Mouse (Mus musculus) midbrain, embryonic 13.5 days (tissue): ENCODE measurements around the gene Slirp. TPM values are rescaled to one million over a fixed set of nuclear protein-coding genes. Genes with fewer than 3 reads are reported as not detected.
A peak's percentile ranks its signal among the peaks of the same experiment; 100 is the strongest.

Experiments used
- ATAC-seq: fragments of 200-750 bp; cut with Nextera tagmentation; 2 replicates; pipeline ENCODE4 v1.8.0; 2017; ENCODE audit warnings: mild to moderate bottlenecking, moderate TSS enrichment, moderate library complexity
- H3K27ac ChIP-seq: fragments of 300-500 bp; sonication (generic); 2 replicates; pipeline ENCODE4 v1.5.1; 2015; ENCODE audit warnings: inconsistent platforms, mild to moderate bottlenecking, moderate library complexity
- H3K27me3 ChIP-seq: fragments of 300-500 bp; sonication (generic); 2 replicates; pipeline ENCODE4 v1.6.1; 2015; ENCODE audit warnings: mild to moderate bottlenecking, inconsistent platforms
- H3K36me3 ChIP-seq: fragments of 300-500 bp; sonication (generic); 2 replicates; pipeline ENCODE4 v1.6.1; 2015; ENCODE audit warnings: mild to moderate bottlenecking, inconsistent platforms
- H3K4me1 ChIP-seq: fragments of 300-500 bp; sonication (generic); replicated peaks from 2 replicates; pipeline ENCODE4 v1.6.1; 2015; ENCODE audit warnings: inconsistent platforms
- H3K4me2 ChIP-seq: fragments of 300-500 bp; sonication (generic); replicated peaks from 2 replicates; pipeline ENCODE4 v1.6.1; 2015; ENCODE audit warnings: moderate library complexity, mild to moderate bottlenecking, inconsistent platforms
- H3K4me3 ChIP-seq: fragments of 300-500 bp; sonication (generic); replicated peaks from 2 replicates; pipeline ENCODE4 v1.5.1; 2015; ENCODE audit warnings: mild to moderate bottlenecking, inconsistent platforms
- H3K9ac ChIP-seq: fragments of 300-500 bp; sonication (generic); replicated peaks from 2 replicates; pipeline ENCODE4 v1.6.1; 2015; ENCODE audit warnings: mild to moderate bottlenecking, inconsistent platforms
- H3K9me3 ChIP-seq: fragments of 300-500 bp; sonication (generic); 2 replicates; pipeline ENCODE4 v1.6.1; 2016; ENCODE audit warnings: mild to moderate bottlenecking, inconsistent platforms
- WGBS: fragments of 180-500 bp; shearing (Covaris S2); methylation state at CpG from one replicate; pipeline ENCODE4 v1.1.7; 2015; 5-methylcytosine and 5-hydroxymethylcytosine counted together
- polyA plus RNA-seq: library from polyadenylated mRNA; unstranded; fragments of >200 nt; fragmentation: Nextera tagmentation; extraction: Ambion mirVana; gene quantifications from 2 replicates; pipeline ENCODE4 v1.2.1, GENCODE M21; 2015

Slirp gene
- 305 and 312 TPM in 2 replicates for polyA plus RNA-seq

DNA sequence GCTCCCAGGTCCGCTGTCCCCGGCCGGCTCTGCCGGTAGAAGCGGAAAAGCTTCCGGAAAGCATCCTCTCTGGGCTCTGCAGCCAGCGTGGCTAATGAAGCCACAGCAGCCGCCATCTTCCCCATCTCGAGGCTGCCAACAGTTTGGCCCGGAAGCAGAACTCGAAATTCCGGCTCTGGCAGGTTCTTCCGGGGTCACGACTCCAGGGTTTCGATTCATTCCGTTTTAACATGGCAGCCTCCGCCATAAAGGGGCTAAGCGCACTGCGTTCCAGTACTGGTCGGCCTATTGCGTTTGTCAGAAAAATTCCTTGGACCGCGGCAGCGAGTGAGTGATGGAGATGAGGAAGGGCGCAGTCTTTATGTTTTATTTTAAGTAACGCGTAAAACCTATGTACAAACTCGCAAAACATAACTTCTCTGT is at the start of gene Slirp, which contains the start of gene Alkbh1:
Gene Slirp (plus strand): TSS at position 197 of the 423 bp plus-strand sequence.
Gene Alkbh1 (minus strand): TSS at position 318 of the 423 bp plus-strand sequence.
- peak; percentile 97 for ATAC-seq
- no peaks in the 10 kb centered on the region for H3K9me3 ChIP-seq
- H3K9ac ChIP-seq, result peak within 1 kb of the TSS; percentile 94
- peaks cover 27% of the 10 kb centered on the region for H3K4me1 ChIP-seq
- peaks cover 54% of the 10 kb centered on the region for H3K36me3 ChIP-seq
- under 1% methylated on average over 28 of the region's 28 CpGs for WGBS
- H3K4me3 ChIP-seq, result peak within 1 kb of the TSS; percentile 99
- peak within 1 kb of the TSS; percentile 95 for H3K4me2 ChIP-seq
- H3K27ac ChIP-seq, result peak within 1 kb of the TSS; percentile 87
- no peaks in the 10 kb centered on the region for H3K27me3 ChIP-seq

DNA sequence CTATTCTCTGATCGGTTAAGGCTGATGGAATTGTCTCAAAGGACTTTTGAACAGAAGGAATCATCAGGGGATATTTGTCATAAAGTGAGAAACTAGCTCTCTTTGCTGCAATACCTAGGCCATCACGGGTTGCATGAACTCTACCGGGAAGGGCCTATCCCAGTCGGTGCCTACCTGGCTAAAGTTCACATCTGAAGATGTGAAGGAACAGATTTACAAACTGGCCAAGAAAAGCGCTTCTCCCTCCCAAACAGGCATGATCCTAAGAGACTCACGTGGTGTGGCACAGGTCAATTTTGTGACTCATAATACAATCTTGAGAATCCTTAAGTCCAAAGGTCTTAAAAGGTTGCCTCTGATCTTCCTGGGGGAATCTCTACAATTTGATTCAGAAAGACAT is 49.4 kb upstream of the Slirp start:
- Histone ChIP-seq H3K36me3 (no peaks in the 10 kb centered on the region), H3K4me1 (no peaks in the 10 kb centered on the region), H3K9ac (no peak overlapping the region), H3K4me3 (no peak overlapping the region), H3K27ac (no peak overlapping the region), H3K27me3 (peaks cover 5% of the 10 kb centered on the region; the same call in 1 of the 2 replicates), H3K4me2 (no peak overlapping the region), H3K9me3 (no peaks in the 10 kb centered on the region)
- 83% methylated on average over 6 of the region's 6 CpGs for WGBS
- ATAC-seq, result no peak

DNA sequence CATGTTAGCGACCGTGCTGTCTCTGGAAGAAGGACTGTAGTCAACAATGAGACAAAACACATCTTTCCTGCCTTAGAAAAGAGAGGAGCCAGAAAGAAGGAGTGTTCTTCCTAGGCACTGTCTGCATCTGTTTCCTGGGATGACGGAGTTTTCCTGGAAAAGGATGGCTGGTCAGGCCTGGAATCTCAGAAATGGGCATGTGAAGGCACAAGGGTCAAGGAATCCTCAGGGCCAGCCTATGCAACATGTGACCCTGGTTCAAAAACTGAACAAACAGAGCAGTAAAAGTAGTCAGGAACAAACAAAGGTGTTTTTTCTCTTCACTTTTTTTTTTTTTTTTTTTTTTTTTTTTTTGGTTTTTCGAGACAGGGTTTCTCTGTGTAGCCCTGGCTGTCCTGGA is 46.6 kb upstream of the Slirp start:
- WGBS, result 88% methylated on average over 4 of the region's 4 CpGs
- H3K27me3 ChIP-seq, result no peaks in the 10 kb centered on the region
- no peak overlapping the region for H3K4me3 ChIP-seq
- no peak overlapping the region for H3K27ac ChIP-seq
- H3K4me1 ChIP-seq, result no peaks in the 10 kb centered on the region
- no peak for ATAC-seq
- H3K9ac ChIP-seq, result no peak overlapping the region
- no peaks in the 10 kb centered on the region for H3K36me3 ChIP-seq
- H3K9me3 ChIP-seq, result no peaks in the 10 kb centered on the region
- H3K4me2 ChIP-seq, result no peak overlapping the region

DNA sequence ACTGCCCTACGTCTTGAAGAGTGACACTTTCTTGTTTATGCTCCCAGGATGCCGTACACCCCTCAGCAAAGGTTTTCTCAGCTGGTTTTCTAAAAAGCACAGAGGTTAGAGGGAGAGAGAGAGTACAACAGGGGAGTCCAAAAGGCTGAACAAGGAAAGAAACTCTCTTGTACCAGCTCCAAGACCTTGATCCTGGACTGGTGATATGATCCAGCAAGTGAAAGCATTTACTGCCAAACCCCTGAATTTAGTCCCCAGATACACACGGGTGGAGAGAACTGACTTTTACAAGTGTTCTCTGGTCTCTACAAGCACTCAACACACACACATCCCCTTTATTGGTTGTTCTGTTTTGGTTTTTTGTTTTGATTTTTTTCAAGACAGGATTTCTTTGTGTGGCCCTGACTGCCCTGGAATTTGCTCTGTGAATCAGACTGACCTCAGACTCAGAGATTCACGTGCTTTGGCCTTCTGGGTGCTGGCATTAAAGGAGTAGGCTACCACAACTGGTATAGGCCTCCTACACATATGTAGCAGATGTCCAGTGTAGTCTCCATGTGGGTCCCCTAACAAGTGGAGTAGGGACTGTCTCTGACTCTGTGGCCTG is 45.8 kb upstream of the Slirp start:
- ATAC-seq, result no peak
- Histone ChIP-seq H3K9ac (no peak overlapping the region), H3K27ac (no peak overlapping the region), H3K4me1 (no peaks in the 10 kb centered on the region), H3K9me3 (no peaks in the 10 kb centered on the region), H3K36me3 (no peaks in the 10 kb centered on the region), H3K4me3 (no peak overlapping the region), H3K27me3 (no peaks in the 10 kb centered on the region), H3K4me2 (no peak overlapping the region)
- WGBS, result 80% methylated on average over 4 of the region's 4 CpGs

DNA sequence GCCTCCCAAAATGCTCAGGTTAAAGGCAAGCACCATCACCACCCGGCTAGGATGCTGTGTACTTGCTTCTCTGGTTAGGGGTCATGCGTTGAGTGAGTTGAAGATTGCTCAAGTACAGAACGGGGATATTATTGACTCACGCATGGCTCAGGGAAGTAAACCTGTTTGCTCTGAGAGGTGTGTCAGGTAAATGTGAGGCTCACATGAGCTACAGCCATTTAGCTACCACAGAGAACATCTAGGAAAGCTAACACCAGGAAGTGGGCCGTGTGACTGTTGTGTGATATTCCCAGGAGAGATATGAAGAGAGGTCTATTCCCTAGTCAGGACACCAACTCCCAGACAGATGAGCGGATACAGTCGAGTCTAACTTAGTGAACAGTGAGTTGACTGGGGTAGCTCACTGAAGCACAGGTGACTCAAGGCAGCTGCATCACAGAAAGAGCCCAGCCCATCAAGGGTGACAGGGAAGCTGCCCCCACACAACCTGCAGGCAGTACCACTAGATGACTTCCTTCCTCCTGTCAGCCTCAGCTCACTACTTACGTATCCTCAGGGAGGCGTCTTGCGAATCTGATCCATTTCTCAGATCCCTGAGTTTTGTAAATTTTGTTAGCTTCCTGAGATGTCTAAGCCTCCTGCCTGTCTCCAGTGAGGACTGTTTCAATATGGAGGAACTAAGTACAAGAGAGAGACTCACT is 44.4 kb upstream of the Slirp start:
- Histone ChIP-seq H3K27ac (no peak overlapping the region), H3K9me3 (no peaks in the 10 kb centered on the region), H3K4me1 (no peaks in the 10 kb centered on the region), H3K27me3 (no peaks in the 10 kb centered on the region), H3K36me3 (no peaks in the 10 kb centered on the region), H3K4me3 (no peak overlapping the region), H3K9ac (no peak overlapping the region), H3K4me2 (no peak overlapping the region)
- 91% methylated on average over 10 of the region's 10 CpGs for WGBS
- no peak for ATAC-seq

DNA sequence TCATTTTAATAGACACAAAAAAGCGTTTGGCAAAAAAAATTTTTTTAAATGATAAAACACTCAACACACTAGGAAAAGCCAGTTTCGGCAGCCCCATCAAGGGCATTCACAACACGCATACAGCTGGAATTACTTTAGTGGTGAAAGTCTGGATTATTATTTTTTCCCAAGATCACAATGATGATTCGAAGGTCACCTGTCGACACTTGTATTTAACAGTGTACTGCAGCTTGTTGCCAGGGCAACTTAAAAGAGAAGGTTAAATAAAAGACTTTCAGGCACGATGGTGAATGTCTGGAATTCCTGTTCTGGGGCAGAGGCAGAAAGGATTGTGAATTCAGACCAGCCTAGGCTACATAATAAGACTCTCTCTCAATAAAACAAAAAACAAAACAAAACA is 41.8 kb upstream of the Slirp start:
- no peaks in the 10 kb centered on the region for H3K36me3 ChIP-seq
- no peak overlapping the region for H3K4me2 ChIP-seq
- no peaks in the 10 kb centered on the region for H3K4me1 ChIP-seq
- no peak overlapping the region for H3K4me3 ChIP-seq
- H3K27ac ChIP-seq, result no peak overlapping the region
- no peak overlapping the region for H3K9ac ChIP-seq
- 54% methylated on average over 6 of the region's 6 CpGs for WGBS
- no peak for ATAC-seq
- no peaks in the 10 kb centered on the region for H3K27me3 ChIP-seq
- no peaks in the 10 kb centered on the region for H3K9me3 ChIP-seq

DNA sequence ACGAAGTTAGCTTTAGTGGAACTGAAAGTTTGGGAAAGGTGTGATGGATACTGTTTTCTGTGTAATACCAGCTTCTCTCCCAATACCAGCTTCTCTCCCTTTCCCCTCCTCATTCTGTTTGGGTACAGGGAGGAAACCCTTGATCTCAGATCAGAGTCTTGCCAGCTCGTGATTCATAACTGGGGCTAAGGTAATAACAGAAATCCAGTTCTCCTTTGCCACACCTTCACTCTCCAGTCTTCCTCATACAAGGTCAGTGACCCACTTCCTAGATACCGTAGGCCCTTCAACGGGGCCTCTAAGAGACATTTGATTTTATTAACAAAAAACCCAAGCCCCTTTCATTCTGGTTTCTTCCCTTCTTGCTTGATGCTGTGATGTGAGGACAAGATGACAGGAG is 38.5 kb upstream of the Slirp start:
- no peaks in the 10 kb centered on the region for H3K36me3 ChIP-seq
- 89% methylated on average over 4 of the region's 4 CpGs for WGBS
- no peak for ATAC-seq
- no peaks in the 10 kb centered on the region for H3K4me1 ChIP-seq
- H3K4me2 ChIP-seq, result no peak overlapping the region
- H3K9ac ChIP-seq, result no peak overlapping the region
- H3K27me3 ChIP-seq, result no peaks in the 10 kb centered on the region
- H3K9me3 ChIP-seq, result no peaks in the 10 kb centered on the region
- H3K27ac ChIP-seq, result no peak overlapping the region
- H3K4me3 ChIP-seq, result no peak overlapping the region

DNA sequence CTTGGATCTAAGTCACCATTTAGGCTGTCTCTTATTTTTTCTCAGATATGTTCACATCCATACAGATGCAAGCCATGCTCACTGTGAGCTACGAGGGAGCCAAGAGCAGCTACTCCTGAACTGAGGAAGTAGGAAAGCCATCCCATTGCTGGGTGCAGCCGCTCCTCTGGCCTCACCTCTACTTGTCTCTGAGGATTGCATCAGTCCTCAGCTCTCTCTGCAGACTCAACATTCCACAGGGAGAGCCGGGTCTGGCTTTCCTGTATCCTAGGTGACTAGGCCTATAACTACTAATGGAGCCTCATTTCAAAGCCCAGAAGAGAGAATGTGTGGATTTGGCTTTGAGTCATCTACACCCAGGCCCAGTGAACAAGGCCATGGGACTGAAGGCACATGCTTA is 38.0 kb upstream of the Slirp start:
- Histone ChIP-seq H3K4me2 (no peak overlapping the region), H3K9ac (no peak overlapping the region), H3K27me3 (no peaks in the 10 kb centered on the region), H3K36me3 (no peaks in the 10 kb centered on the region), H3K4me3 (no peak overlapping the region), H3K4me1 (no peaks in the 10 kb centered on the region), H3K9me3 (no peaks in the 10 kb centered on the region), H3K27ac (no peak overlapping the region)
- WGBS, result 74% methylated on average over 3 of the region's 3 CpGs
- ATAC-seq, result no peak

DNA sequence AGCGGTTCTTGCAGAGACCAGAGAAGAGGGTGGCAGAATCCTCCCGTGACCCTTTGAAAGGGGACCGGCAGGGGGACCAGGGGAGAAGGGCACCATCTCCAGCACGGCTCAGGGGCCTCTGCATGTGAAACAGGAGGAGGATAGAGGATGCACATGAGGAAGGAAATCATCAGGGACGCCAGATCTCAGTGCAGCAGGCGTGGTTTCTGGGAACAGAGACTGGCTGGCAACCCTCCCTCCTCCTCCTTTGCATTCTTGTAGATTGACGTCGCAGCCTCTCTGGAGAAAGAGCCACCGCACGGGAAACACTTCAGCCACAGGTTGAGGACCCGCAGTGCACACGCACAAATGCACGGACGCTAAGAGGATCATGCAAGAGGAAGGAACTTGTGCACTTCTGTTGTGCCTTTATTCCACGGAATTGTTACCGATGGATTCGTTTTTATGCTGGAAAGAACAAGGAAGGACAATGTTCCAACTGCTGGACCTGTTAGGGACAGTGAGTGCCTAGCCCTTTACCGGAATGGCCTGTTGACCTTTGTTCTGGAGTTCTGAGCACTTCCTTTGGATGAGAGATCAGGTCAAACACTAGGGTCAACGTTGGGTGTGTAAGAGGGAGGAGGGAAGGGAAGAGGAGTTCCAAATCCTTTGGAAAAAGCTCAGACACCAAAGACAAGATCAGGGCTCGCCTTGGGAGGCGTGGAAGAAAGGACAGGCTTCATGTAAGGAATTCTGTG is 35.7 kb upstream of the Slirp start:
- no peak overlapping the region for H3K4me2 ChIP-seq
- H3K27me3 ChIP-seq, result no peaks in the 10 kb centered on the region
- 43% methylated on average over 21 of the region's 21 CpGs for WGBS

DNA sequence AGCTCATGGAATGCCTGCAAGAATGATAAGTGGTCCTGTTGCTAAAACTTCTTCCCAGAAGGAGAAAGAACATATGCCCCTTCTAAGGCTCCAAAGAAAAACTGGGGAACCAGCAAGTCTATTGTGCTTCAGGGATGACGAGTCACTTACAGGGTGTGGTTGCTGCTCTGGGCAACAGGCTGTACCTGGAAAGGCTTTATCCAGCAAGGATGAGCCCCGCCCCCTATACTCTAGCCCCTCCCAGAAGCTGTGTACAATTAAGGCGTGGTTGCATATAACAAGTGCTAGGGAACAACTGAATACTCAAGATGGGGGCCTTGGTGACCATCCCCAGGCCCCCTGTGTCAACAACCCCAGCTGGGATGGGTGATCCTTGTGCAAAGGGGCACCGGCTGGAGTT is 34.6 kb upstream of the Slirp start:
- H3K9ac ChIP-seq, result no peak overlapping the region
- H3K9me3 ChIP-seq, result no peaks in the 10 kb centered on the region
- H3K4me3 ChIP-seq, result no peak overlapping the region
- H3K4me1 ChIP-seq, result no peaks in the 10 kb centered on the region
- ATAC-seq, result no peak
- H3K27ac ChIP-seq, result no peak overlapping the region
- WGBS, result 88% methylated on average over 4 of the region's 4 CpGs
- no peaks in the 10 kb centered on the region for H3K36me3 ChIP-seq
- H3K27me3 ChIP-seq, result no peaks in the 10 kb centered on the region
- no peak overlapping the region for H3K4me2 ChIP-seq

More for the DNA sequence above, 35.7 kb upstream of the Slirp start:
- no peaks in the 10 kb centered on the region for H3K4me1 ChIP-seq
- H3K9ac ChIP-seq, result no peak overlapping the region
- H3K27ac ChIP-seq, result no peak overlapping the region
- no peak overlapping the region for H3K4me3 ChIP-seq
- no peaks in the 10 kb centered on the region for H3K9me3 ChIP-seq
- no peak for ATAC-seq
- H3K36me3 ChIP-seq, result no peaks in the 10 kb centered on the region

DNA sequence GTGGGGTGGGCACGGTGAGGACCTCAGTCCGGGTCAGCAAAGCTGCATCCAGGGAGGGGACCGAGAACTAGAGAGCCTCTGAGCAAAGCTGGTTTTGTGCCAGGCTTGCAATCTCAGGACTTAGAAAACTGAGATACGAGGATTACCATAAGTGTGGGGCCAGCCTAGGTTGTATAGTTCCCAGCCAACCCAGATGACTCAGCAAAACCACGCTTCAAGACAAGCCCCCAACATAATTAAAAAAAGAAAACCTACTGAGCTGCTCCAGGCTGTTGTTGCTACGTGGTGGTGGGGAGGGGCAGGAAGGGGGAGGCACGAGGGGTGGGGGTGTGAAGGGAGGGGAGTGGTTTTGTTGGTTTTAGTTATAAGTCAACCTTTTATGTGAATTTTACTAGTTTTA is 32.7 kb upstream of the Slirp start:
- Histone ChIP-seq H3K4me2 (no peak overlapping the region), H3K4me1 (no peaks in the 10 kb centered on the region), H3K9ac (no peak overlapping the region), H3K27me3 (no peaks in the 10 kb centered on the region), H3K27ac (no peak overlapping the region), H3K4me3 (no peak overlapping the region), H3K9me3 (no peaks in the 10 kb centered on the region), H3K36me3 (no peaks in the 10 kb centered on the region)
- WGBS, result 69% methylated on average over 7 of the region's 7 CpGs
- no peak for ATAC-seq

DNA sequence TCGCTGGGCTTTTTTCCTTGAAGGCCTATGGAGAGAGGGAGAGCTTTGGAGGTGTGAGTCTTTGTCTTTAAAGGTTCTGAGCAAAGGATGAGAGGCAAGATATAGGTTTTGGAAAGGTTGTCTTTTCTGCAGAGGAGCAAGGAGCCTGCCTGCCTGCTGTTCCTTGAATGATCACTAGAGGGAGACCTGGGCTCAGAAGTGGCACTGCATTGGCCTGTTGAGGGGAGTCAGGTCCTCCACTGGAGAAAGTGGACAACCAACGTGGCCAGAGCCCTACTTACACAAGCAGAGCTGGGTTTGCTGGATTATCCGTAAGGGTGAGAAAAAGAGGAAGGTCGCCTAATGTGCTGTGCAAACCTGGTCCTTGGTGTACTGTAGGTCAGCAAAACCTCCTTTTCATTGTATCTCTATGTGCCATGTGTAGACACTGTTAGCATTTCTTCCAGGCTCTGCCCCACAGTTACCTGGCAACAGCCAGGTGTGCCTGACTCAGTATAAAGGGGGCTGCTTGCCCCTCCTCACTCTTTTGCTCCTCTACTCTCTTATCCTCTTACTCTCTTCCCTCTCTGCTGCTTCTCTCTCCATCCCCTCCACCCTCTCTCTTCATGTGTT is 30.4 kb upstream of the Slirp start:
- WGBS, result 32% methylated on average over 4 of the region's 4 CpGs
- ATAC-seq, result peak; percentile 75
- Histone ChIP-seq H3K27me3 (no peaks in the 10 kb centered on the region), H3K9me3 (no peaks in the 10 kb centered on the region), H3K36me3 (no peaks in the 10 kb centered on the region), H3K4me2 (no peak overlapping the region), H3K27ac (no peak overlapping the region), H3K9ac (no peak overlapping the region), H3K4me1 (no peaks in the 10 kb centered on the region), H3K4me3 (no peak overlapping the region)
